Mouse (Mus musculus) lung, postnatal 25 days (tissue): ENCODE measurements around the gene Nek8.

ENCODE experiments used
- DNase-seq: peaks from one replicate; pipeline ENCODE4 v3.0.0; 2022; ENCODE audit warnings: low spot score

Nek8 gene

GRCm38 (mm10) chr11:78166161-78166560, 10.3 kb downstream of the Nek8 start:
- no peak for DNase-seq

GRCm38 (mm10) chr11:78165761-78166109, 10.7 kb downstream of the Nek8 start:
- DNase-seq, result peak; percentile 71

- peak; percentile 78 for DNase-seq
These were observed 11.3 kb downstream of the Nek8 start, which contains the start of gene Traf4 for GRCm38 (mm10) chr11:78164924-78165760. Traf4 (minus strand) TSS chr11:78165589.

- no peak for DNase-seq
These were observed 11.9 kb downstream of the Nek8 start for GRCm38 (mm10) chr11:78164604-78164923.

GRCm38 (mm10) chr11:78163681-78164603, 12.5 kb downstream of the Nek8 start:
- DNase-seq, result peak; percentile 24

- no peak for DNase-seq
These were observed 13.4 kb downstream of the Nek8 start for GRCm38 (mm10) chr11:78163045-78163444.

- DNase-seq, result no peak
These were observed 14.0 kb downstream of the Nek8 start for GRCm38 (mm10) chr11:78162504-78162903.

GRCm38 (mm10) chr11:78161968-78162367, 14.5 kb downstream of the Nek8 start:
- no peak for DNase-seq

GRCm38 (mm10) chr11:78161169-78161568, 15.3 kb downstream of the Nek8 start:
- DNase-seq, result no peak

- DNase-seq, result no peak
These were observed 15.8 kb downstream of the Nek8 start for GRCm38 (mm10) chr11:78160675-78161074.

GRCm38 (mm10) chr11:78160171-78160570, 16.3 kb downstream of the Nek8 start:
- DNase-seq, result no peak

GRCm38 (mm10) chr11:78159557-78159956, 16.9 kb downstream of the Nek8 start:
- no peak for DNase-seq

- peak; percentile 89 for DNase-seq
These were observed 17.4 kb downstream of the Nek8 start for GRCm38 (mm10) chr11:78159096-78159495.

- no peak for DNase-seq
These were observed 20.2 kb downstream of the Nek8 start for GRCm38 (mm10) chr11:78156156-78156699.

GRCm38 (mm10) chr11:78155674-78156073, 20.8 kb downstream of the Nek8 start:
- DNase-seq, result no peak

- DNase-seq, result no peak
These were observed 22.7 kb downstream of the Nek8 start for GRCm38 (mm10) chr11:78153778-78154177.

GRCm38 (mm10) chr11:78152299-78153231, 23.9 kb downstream of the Nek8 start:
- DNase-seq, result peak; percentile 75

GRCm38 (mm10) chr11:78151161-78151560, 25.3 kb downstream of the Nek8 start:
- DNase-seq, result no peak

GRCm38 (mm10) chr11:78146707-78147543, 29.6 kb downstream of the Nek8 start:
- peak; percentile 24 for DNase-seq

GRCm38 (mm10) chr11:78146168-78146567, 30.3 kb downstream of the Nek8 start:
- DNase-seq, result no peak

- DNase-seq, result no peak
These were observed 33.0 kb downstream of the Nek8 start for GRCm38 (mm10) chr11:78143520-78143919.
